Comparison of ENCODE assay signal across 8 mouse cellular contexts in the genomic region with DNA sequence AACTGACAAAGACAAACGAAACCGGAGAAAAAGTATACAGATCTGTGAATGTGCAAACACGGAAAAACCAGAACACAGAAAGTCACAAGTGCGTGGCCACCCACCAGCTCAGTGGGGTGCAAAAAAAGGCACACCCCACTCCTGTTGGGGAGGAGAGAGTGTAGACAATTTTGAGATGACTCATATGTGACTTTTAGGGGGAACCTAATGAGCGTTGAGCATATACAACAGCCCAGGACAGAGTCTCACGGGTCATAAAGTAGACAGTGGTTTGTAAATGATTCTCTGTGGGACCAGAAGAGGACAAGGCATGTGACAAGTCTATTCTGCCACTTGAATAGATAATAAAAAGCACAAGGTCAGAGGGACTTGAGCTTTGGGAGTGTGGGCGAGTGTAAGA. TPM values are rescaled to one million over a fixed set of nuclear protein-coding genes. Genes with fewer than 3 reads are reported as not detected.
DNase-seq lines count a peak whose midpoint lies in the region; ATAC-seq and TF ChIP-seq lines count a peak whose summit lies in the region.

No protein-coding gene starts in this region.

- H3K27me3 ChIP-seq in heart, embryonic 16.5 days (ENCODE audit: control insufficient read depth, insufficient read depth, low read length), result peaks cover 3% of the 10 kb centered on the region; the same call in 1 of the 2 replicates
- no peaks in the 10 kb centered on the region for H3K27me3 ChIP-seq in embryonic facial prominence, embryonic 13.5 days
- no peaks in the 10 kb centered on the region for H3K27me3 ChIP-seq in intestine, postnatal 0 days (replicated peaks; ENCODE audit: control insufficient read depth, insufficient read depth, low read length)

- ATAC-seq in heart, embryonic 16.5 days (replicated peaks; ENCODE audit: extremely low read depth, insufficient read depth, low FRiP score), result 0 out of 2 replicates have a peak, but pooled peaks have one; percentile 15
- no peak for ATAC-seq in embryonic facial prominence, embryonic 13.5 days (ENCODE audit: insufficient number of reproducible peaks, insufficient read depth, low FRiP score, low TSS enrichment, low read depth)
- ATAC-seq in intestine, postnatal 0 days, result no peak

- H3K36me3 ChIP-seq in heart, embryonic 16.5 days (ENCODE audit: control insufficient read depth, insufficient read depth), result no peaks in the 10 kb centered on the region
- no peaks in the 10 kb centered on the region for H3K36me3 ChIP-seq in embryonic facial prominence, embryonic 13.5 days
- no peaks in the 10 kb centered on the region for H3K36me3 ChIP-seq in intestine, postnatal 0 days (ENCODE audit: control insufficient read depth, insufficient read depth)

- intact Hi-C loops in heart, postnatal 25 days (cut with DNase I), result loop anchor here (5.0 kb wide), 1 partner anchor 36 kb away; no protein-coding TSS in a partner anchor
- intact Hi-C loops in gastrocnemius, adult 2 months (cut with DNase I), result no loop called here

- H3K4me3 ChIP-seq in heart, embryonic 16.5 days (ENCODE audit: low read length), result no peak overlapping the region
- H3K4me3 ChIP-seq in embryonic facial prominence, embryonic 13.5 days, result 0 out of 2 replicates have a peak overlapping the region, but pooled peaks have one; percentile 7
- H3K4me3 ChIP-seq in intestine, postnatal 0 days (ENCODE audit: low read depth, low read length), result no peak overlapping the region
- H3K4me3 ChIP-seq in gastrocnemius, adult 2 months, result no peak overlapping the region

- peaks cover 20% of the 10 kb centered on the region for H3K4me1 ChIP-seq in heart, embryonic 16.5 days (ENCODE audit: control insufficient read depth, insufficient read depth, low read length)
- peaks cover 22% of the 10 kb centered on the region for H3K4me1 ChIP-seq in embryonic facial prominence, embryonic 13.5 days
- H3K4me1 ChIP-seq in intestine, postnatal 0 days (replicated peaks; ENCODE audit: control insufficient read depth, insufficient read depth, low read length), result 0 out of 2 replicates have a peak, but pooled peaks cover 4% of the 10 kb centered on the region

- no peak overlapping the region for H3K9ac ChIP-seq in heart, embryonic 16.5 days (ENCODE audit: low read length)
- H3K9ac ChIP-seq in embryonic facial prominence, embryonic 13.5 days, result no peak overlapping the region
- H3K9ac ChIP-seq in intestine, postnatal 0 days (ENCODE audit: low read depth, low read length), result no peak overlapping the region

- H3K27ac ChIP-seq in heart, embryonic 16.5 days (ENCODE audit: low read length), result peak overlapping the region; percentile 4; the same call in 1 of the 2 replicates
- peak overlapping the region; percentile 13; the same call in 1 of the 2 replicates for H3K27ac ChIP-seq in embryonic facial prominence, embryonic 13.5 days
- no peak overlapping the region for H3K27ac ChIP-seq in intestine, postnatal 0 days (ENCODE audit: low read depth, low read length)
- H3K27ac ChIP-seq in gastrocnemius, adult 2 months, result no peak overlapping the region; the same call in 1 of the 2 replicates

- H3K4me2 ChIP-seq in heart, embryonic 16.5 days (ENCODE audit: low read depth, low read length), result peak overlapping the region; percentile 42
- H3K4me2 ChIP-seq in embryonic facial prominence, embryonic 13.5 days, result peak overlapping the region; percentile 48
- peak overlapping the region; percentile 30 for H3K4me2 ChIP-seq in intestine, postnatal 0 days (replicated peaks; ENCODE audit: low read depth)

- H3K9me3 ChIP-seq in heart, embryonic 16.5 days (replicated peaks; ENCODE audit: control insufficient read depth, low read length), result peaks cover 2% of the 10 kb centered on the region; the same call in 1 of the 2 replicates
- H3K9me3 ChIP-seq in embryonic facial prominence, embryonic 13.5 days, result no peaks in the 10 kb centered on the region
- no peaks in the 10 kb centered on the region for H3K9me3 ChIP-seq in intestine, postnatal 0 days (ENCODE audit: control insufficient read depth)

- 30% methylated on average over 7 of the region's 7 CpGs for WGBS in heart, embryonic 16.5 days
- WGBS in embryonic facial prominence, embryonic 13.5 days, result 34% methylated on average over 7 of the region's 7 CpGs
- 10% methylated on average over 7 of the region's 7 CpGs for WGBS in intestine, postnatal 0 days

- DNase-seq in heart, postnatal 25 days (ENCODE audit: low spot score), result no peak
- DNase-seq in neural tube, embryonic 10.5 days (ENCODE audit: extremely low spot score, low spot score), result peak; percentile 40
- DNase-seq in cerebellum, postnatal 14 days, result no peak
- DNase-seq in gastrocnemius, adult 2 months, result no peak
- no peak for DNase-seq in cerebellum, postnatal 25 days

- no peak for TF ChIP-seq CTCF in intestine, postnatal 0 days (IDR thresholded peaks at IDR 0.05; ENCODE audit: low read depth)
- no peak for TF ChIP-seq CTCF in gastrocnemius, adult 2 months (IDR thresholded peaks at IDR 0.05)

RNA-seq across cellular contexts. Expression of a gene that starts 4.9 kb away (rescaled TPM):
- 0.09 and 0.21 TPM in 2 replicates for polyA plus RNA-seq in heart, embryonic 16.5 days (2015; fragmentation: Nextera tagmentation; extraction: Ambion mirVana)
- not detected for total RNA-seq in heart, postnatal 25 days (2021)
- polyA plus RNA-seq in embryonic facial prominence, embryonic 13.5 days (2015; fragmentation: Nextera tagmentation; extraction: Ambion mirVana), result 0.39 and 0.50 TPM in 2 replicates
- polyA plus RNA-seq in intestine, postnatal 0 days (2015; fragmentation: Nextera tagmentation; extraction: Ambion mirVana), result 0.13 and 0.22 TPM in 2 replicates
- total RNA-seq in gastrocnemius, adult 2 months (2021), result under 1 TPM in 1 of 2 experiments, not detected in 1; 0.36 TPM

RNA-seq across cellular contexts. Expression of a gene that starts 27.6 kb away (rescaled TPM):
- 0.09 and 0.18 TPM in 2 replicates for polyA plus RNA-seq in heart, embryonic 16.5 days (2015; fragmentation: Nextera tagmentation; extraction: Ambion mirVana)
- total RNA-seq in heart, postnatal 25 days (2021), result not detected
- 0.08 and 0.14 TPM in 2 replicates for polyA plus RNA-seq in embryonic facial prominence, embryonic 13.5 days (2015; fragmentation: Nextera tagmentation; extraction: Ambion mirVana)
- polyA plus RNA-seq in intestine, postnatal 0 days (2015; fragmentation: Nextera tagmentation; extraction: Ambion mirVana), result 0.30 and 0.42 TPM in 2 replicates
- total RNA-seq in gastrocnemius, adult 2 months (2021), result not detected

RNA-seq across cellular contexts. Expression of a gene that starts 39.1 kb away (rescaled TPM):
- 188 TPM in 2 replicates for polyA plus RNA-seq in heart, embryonic 16.5 days (2015; fragmentation: Nextera tagmentation; extraction: Ambion mirVana)
- 10 to 100 TPM; 62.4 to 66.2 TPM for total RNA-seq in heart, postnatal 25 days (2021)
- 282 and 288 TPM in 2 replicates for polyA plus RNA-seq in embryonic facial prominence, embryonic 13.5 days (2015; fragmentation: Nextera tagmentation; extraction: Ambion mirVana)
- 112 and 113 TPM in 2 replicates for polyA plus RNA-seq in intestine, postnatal 0 days (2015; fragmentation: Nextera tagmentation; extraction: Ambion mirVana)
- total RNA-seq in gastrocnemius, adult 2 months (2021), result 10 to 100 TPM; 22.3 to 23.1 TPM

Comparison
In these comparisons a context has a peak if more than half of its experiments do, and no peak if none do; other contexts are left out.
1. H3K27ac ChIP-seq: peak in heart, embryonic 16.5 days (single experiment) and embryonic facial prominence, embryonic 13.5 days (single experiment); none in intestine, postnatal 0 days (single experiment) and gastrocnemius, adult 2 months (single experiment).
2. Peak in every context shown above with its lines, with median percentiles within 50 percentile points of each other: H3K4me2 ChIP-seq.